Mouse (Mus musculus): ENCODE measurements around the gene Rreb1.

DNA sequence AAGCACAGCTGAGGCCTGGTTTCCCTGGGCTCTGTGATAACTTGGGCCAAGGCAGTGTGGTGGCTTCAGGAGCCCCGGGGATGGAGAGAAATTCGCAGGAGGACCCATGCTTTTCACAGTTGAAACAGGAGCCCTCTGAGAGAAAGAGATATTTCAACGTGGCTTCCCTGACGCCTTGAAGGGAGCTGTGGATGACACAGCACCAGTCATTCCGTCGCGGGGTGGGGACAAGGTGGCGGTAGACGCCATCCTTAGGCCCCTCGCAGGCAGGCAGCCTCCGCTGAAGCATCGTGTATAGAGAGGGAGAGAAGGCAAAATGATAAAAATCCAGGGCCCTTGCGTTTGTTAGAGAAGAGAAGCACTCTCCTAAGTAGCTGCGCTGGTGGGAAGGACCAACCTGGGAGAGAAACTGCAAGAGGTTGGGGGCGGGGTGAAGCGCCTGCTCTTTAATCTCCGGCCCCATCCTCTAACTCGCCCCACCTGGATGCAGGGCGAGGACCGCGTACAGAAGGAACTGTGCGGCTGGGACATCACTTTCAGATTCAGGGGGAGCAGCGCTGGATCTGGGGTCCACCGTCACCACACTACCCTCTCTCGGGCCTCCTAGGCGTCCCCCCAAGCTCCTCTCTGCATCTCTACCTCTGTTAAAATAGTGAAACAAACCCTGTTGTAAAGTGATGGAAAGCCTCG, 46.9 kb downstream of the Rreb1 start:
- TF ChIP-seq ZC3H11A (IDR thresholded peaks at IDR 0.05; ENCODE audit: low read depth, low read length) (no peak), RCOR1 (IDR thresholded peaks at IDR 0.05; ENCODE audit: low read depth, low read length) (no peak), POLR2A (IDR thresholded peaks at IDR 0.05; ENCODE audit: control insufficient read depth in 1 of 2, insufficient read depth in 1 of 2, low read depth in 1 of 2, low read length in 2 of 2, poor library complexity in 1 of 2) (peak in 1 of 2 experiments; percentile 42; a peak in 1 of 4 replicates), ETS1 (IDR thresholded peaks at IDR 0.05; ENCODE audit: low read depth, low read length) (peak; percentile 23), EP300 (IDR thresholded peaks at IDR 0.05; ENCODE audit: low read depth in 1 of 2, low read length in 2 of 2) (no peak; a peak in 1 of 4 replicates), JUND (IDR thresholded peaks at IDR 0.05; ENCODE audit: low read depth, low read length) (no peak), CTCF (IDR thresholded peaks at IDR 0.05 in 2 of 3, conservative IDR thresholded peaks at IDR 0.05 in 1 of 3; ENCODE audit: control insufficient read depth in 1 of 3, insufficient read depth in 1 of 3, low read depth in 2 of 3, low read length in 3 of 3, poor library complexity in 1 of 3, severe bottlenecking in 1 of 3) (no peak)
